Mouse (Mus musculus) left cerebral cortex, adult 2 months (tissue): Measurements from ENCODE around the gene 2310007B03Rik. TPM values are rescaled to one million over a fixed set of nuclear protein-coding genes. Genes with fewer than 3 reads are reported as not detected.

Experiments used
- DNase-seq, 2 experiments: peaks; one replicate each; pipeline ENCODE4 v3.0.0; 2021 to 2022; ENCODE audit warnings: low spot score in 2 of 2, mixed read lengths in 1 of 2; ENCODE audit errors: extremely low spot score in 1 of 2
- H3K27ac ChIP-seq: fragments of 200-600 bp; 2 replicates; pipeline ENCODE4 v1.8.1; 2022
- H3K4me3 ChIP-seq: fragments of 200-600 bp; 2 replicates; pipeline ENCODE4 v1.8.1; 2022
- CTCF ChIP-seq: fragments of 200-600 bp; IDR thresholded peaks from 2 replicates; pipeline ENCODE4 v1.8.1; 2022; ENCODE audit warnings: antibody characterized with exemption, mild to moderate bottlenecking, moderate library complexity
- intact Hi-C: fragments of 180-260 bp; cut with DNase I; formaldehyde crosslinking; loops from one replicate; pipeline ENCODE4 v1.15.1; 2025
- total RNA-seq, 2 experiments: library from RNA; stranded (reverse); gene quantifications; 2 replicates each; pipeline ENCODE4 v1.2.3; 2021

Gene 2310007B03Rik
- total RNA-seq, 2 experiments from 2014 or later = not detected

- no peak for TF ChIP-seq CTCF
- Histone ChIP-seq H3K27ac (no peak overlapping the region), H3K4me3 (peak overlapping the region; percentile 21)
- peak; percentile 49 to 65 for DNase-seq
- intact Hi-C loops = no loop called here
Observed at GRCm38 (mm10) chr1:93176525-93177332, 16.0 kb upstream of the 2310007B03Rik start.

GRCm38 (mm10) chr1:93175849-93176248, 15.1 kb upstream of the 2310007B03Rik start:
- intact Hi-C loops = loop anchor here (2.0 kb wide), 1 partner anchor 331 kb away; no protein-coding TSS in a partner anchor
- no peak overlapping the region for H3K4me3 ChIP-seq
- H3K27ac ChIP-seq = no peak overlapping the region
- TF ChIP-seq CTCF = no peak
- DNase-seq = no peak

- intact Hi-C loops = loop anchor here (1.0 to 5.0 kb wide), 3 partner anchors 64 to 332 kb away; partner anchors contain the start of gene Mterf4
- peak; percentile 76 to 78 for DNase-seq
- Histone ChIP-seq H3K27ac (no peak overlapping the region), H3K4me3 (no peak overlapping the region)
- TF ChIP-seq CTCF = peak; percentile 98
Observed at GRCm38 (mm10) chr1:93174399-93174798, 13.7 kb upstream of the 2310007B03Rik start.

GRCm38 (mm10) chr1:93173665-93174064, 12.9 kb upstream of the 2310007B03Rik start:
- Histone ChIP-seq H3K4me3 (no peak overlapping the region), H3K27ac (no peak overlapping the region)
- no peak for TF ChIP-seq CTCF
- DNase-seq = peak in 1 of 2 experiments; percentile 29
- intact Hi-C loops = loop anchor here (1.0 to 5.0 kb wide), 3 partner anchors 65 to 333 kb away; partner anchors contain the start of gene Mterf4

- H3K27ac ChIP-seq = no peak within 1 kb of the TSS
- no peak for DNase-seq
- intact Hi-C loops = no loop called here
- no peak within 1 kb of the TSS for H3K4me3 ChIP-seq
- TF ChIP-seq CTCF = no peak
Observed at GRCm38 (mm10) chr1:93168295-93168775, 7.6 kb upstream of the 2310007B03Rik start, which contains the start of gene Crocc2. Crocc2 (plus strand) TSS chr1:93168725.

GRCm38 (mm10) chr1:93166346-93167079, 5.8 kb upstream of the 2310007B03Rik start:
- no peak overlapping the region for H3K4me3 ChIP-seq
- DNase-seq = no peak
- no peak for TF ChIP-seq CTCF
- intact Hi-C loops = no loop called here
- H3K27ac ChIP-seq = no peak overlapping the region

GRCm38 (mm10) chr1:93165447-93165846, 4.7 kb upstream of the 2310007B03Rik start:
- no peak overlapping the region for H3K4me3 ChIP-seq
- intact Hi-C loops = no loop called here
- H3K27ac ChIP-seq = no peak overlapping the region
- no peak for DNase-seq
- TF ChIP-seq CTCF = no peak

- intact Hi-C loops = no loop called here
- no peak overlapping the region for H3K4me3 ChIP-seq
- no peak overlapping the region for H3K27ac ChIP-seq
- no peak for TF ChIP-seq CTCF
- DNase-seq = no peak
Observed at GRCm38 (mm10) chr1:93162588-93162987, 1.8 kb upstream of the 2310007B03Rik start.

GRCm38 (mm10) chr1:93161921-93162320, 1.2 kb upstream of the 2310007B03Rik start:
- TF ChIP-seq CTCF = no peak
- no peak overlapping the region for H3K27ac ChIP-seq
- H3K4me3 ChIP-seq = no peak overlapping the region
- DNase-seq = no peak
- intact Hi-C loops = no loop called here

GRCm38 (mm10) chr1:93161350-93161749, 602 bp upstream of the 2310007B03Rik start:
- DNase-seq = no peak
- no peak overlapping the region for H3K27ac ChIP-seq
- intact Hi-C loops = no loop called here
- H3K4me3 ChIP-seq = no peak overlapping the region
- TF ChIP-seq CTCF = no peak

- DNase-seq = no peak
- H3K4me3 ChIP-seq = no peak overlapping the region
- intact Hi-C loops = no loop called here
- no peak overlapping the region for H3K27ac ChIP-seq
- no peak for TF ChIP-seq CTCF
Observed at GRCm38 (mm10) chr1:93159566-93160500, 915 bp downstream of the 2310007B03Rik start.
